ENCODE assay signal across 8 mouse cellular contexts in the genomic region with DNA sequence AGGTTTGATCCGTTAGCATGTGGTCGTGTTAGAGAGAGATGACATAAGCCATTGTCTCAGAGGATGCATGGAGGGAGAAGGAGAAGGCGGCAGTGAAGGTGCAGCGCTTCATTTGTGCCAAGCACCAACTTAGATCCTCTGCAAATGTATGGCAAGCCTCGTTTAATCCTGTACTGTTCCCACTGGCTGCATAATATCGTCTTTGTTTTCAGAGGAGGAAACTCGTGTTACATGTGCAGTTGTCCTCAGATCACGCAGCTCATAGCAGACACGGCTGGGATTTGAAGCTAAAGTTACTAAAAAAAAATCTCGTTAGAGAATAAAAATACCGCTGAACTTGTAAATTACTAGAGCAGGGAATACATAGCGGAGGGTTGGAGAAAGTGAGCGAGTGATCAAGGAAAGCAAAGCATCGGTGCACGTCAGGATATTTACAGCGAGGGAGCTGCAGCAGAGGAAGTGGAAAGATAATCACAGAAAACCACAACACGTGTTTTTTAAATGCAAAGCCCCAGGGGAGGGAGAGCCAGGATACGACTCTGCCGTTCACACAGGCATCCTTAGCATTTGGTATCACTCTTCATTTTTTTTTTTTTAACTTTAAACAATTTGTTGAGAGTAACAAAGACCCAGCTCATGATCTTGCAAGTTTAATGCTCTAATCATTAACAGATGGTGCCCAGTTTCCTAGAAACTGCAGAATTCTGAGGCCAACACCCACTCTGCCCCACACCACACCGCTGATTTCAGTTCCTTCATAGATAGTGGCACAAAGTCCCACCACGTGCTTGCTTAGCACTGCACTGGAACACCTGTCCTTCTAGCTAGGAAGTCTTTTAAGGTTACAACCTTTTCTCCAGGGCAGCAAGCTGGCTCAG. TPM values are rescaled to one million over a fixed set of nuclear protein-coding genes. Genes with fewer than 3 reads are reported as not detected.
DNase-seq lines count a peak whose midpoint lies in the region; ATAC-seq and TF ChIP-seq lines count a peak whose summit lies in the region.

No protein-coding gene starts in this region.

- peaks cover 11% of the 10 kb centered on the region for H3K9me3 ChIP-seq in CH12.LX (replicated peaks; ENCODE audit: low read length)
- no peaks in the 10 kb centered on the region for H3K9me3 ChIP-seq in intestine, postnatal 0 days (ENCODE audit: control insufficient read depth)
- 0 out of 2 replicates have a peak, but pooled peaks cover 2% of the 10 kb centered on the region for H3K9me3 ChIP-seq in liver, embryonic 16.5 days (replicated peaks; ENCODE audit: control insufficient read depth, low read length)
- no peaks in the 10 kb centered on the region for H3K9me3 ChIP-seq in stomach, embryonic 14.5 days (ENCODE audit: control insufficient read depth, low read depth, low read length)

- TF ChIP-seq POLR2A in CH12.LX (IDR thresholded peaks at IDR 0.05; ENCODE audit: low read depth, low read length), result no peak

- DNase-seq in 3T3-L1 (ENCODE audit: low read depth, low spot score) (peak; percentile 70), CH12.LX (ENCODE audit: extremely low read depth) (peak; percentile 83)
- DNase-seq in adrenal gland, adult (ENCODE audit: inconsistent age in 2 of 2, low spot score in 1 of 2), result no peak
- DNase-seq in urinary bladder, postnatal 4 days (ENCODE audit: low spot score in 2 of 2), result no peak

- H3K4me2 ChIP-seq in CH12.LX (ENCODE audit: insufficient read depth, low read depth, poor library complexity, severe bottlenecking), result peak overlapping the region; percentile 68
- H3K4me2 ChIP-seq in intestine, postnatal 0 days (replicated peaks; ENCODE audit: low read depth), result peak overlapping the region; percentile 49
- peak overlapping the region; percentile 56 for H3K4me2 ChIP-seq in liver, embryonic 16.5 days (ENCODE audit: low read depth, low read length)
- 0 out of 2 replicates have a peak overlapping the region, but pooled peaks have one; percentile 8 for H3K4me2 ChIP-seq in stomach, embryonic 14.5 days (replicated peaks; ENCODE audit: low read depth, low read length)

- no peak overlapping the region for H3K9ac ChIP-seq in CH12.LX (ENCODE audit: insufficient read depth, low read depth)
- no peak overlapping the region for H3K9ac ChIP-seq in intestine, postnatal 0 days (ENCODE audit: low read depth, low read length)
- H3K9ac ChIP-seq in liver, embryonic 16.5 days (ENCODE audit: low read depth, low read length), result peak overlapping the region; percentile 25; the same call in 1 of the 2 replicates
- no peak overlapping the region for H3K9ac ChIP-seq in stomach, embryonic 14.5 days (replicated peaks; ENCODE audit: low read depth, low read length)

- WGBS in intestine, postnatal 0 days, result 16% methylated on average over 21 of the region's 21 CpGs
- WGBS in liver, embryonic 16.5 days (ENCODE audit: insufficient replicate concordance), result 16% methylated on average over 21 of the region's 21 CpGs
- 34% methylated on average over 21 of the region's 21 CpGs for WGBS in stomach, embryonic 14.5 days

- no peak; the same call in 1 of the 2 replicates for TF ChIP-seq RAD21 in CH12.LX (IDR thresholded peaks at IDR 0.05; ENCODE audit: low read depth, low read length)

- in situ Hi-C loops in CH12.LX (cut with MboI; ENCODE audit: low pct_ligation_motif_present, low pct_unique_long_range_greater_than_20kb, low sequenced_read_pairs), result no loop called here

- no peak overlapping the region for H3K27ac ChIP-seq in CH12.LX (ENCODE audit: insufficient read depth, low read depth)
- no peak overlapping the region for H3K27ac ChIP-seq in intestine, postnatal 0 days (ENCODE audit: low read depth, low read length)
- peak overlapping the region; percentile 62 for H3K27ac ChIP-seq in liver, embryonic 16.5 days (ENCODE audit: low read length)
- no peak overlapping the region for H3K27ac ChIP-seq in stomach, embryonic 14.5 days (ENCODE audit: low read length)

- H3K4me3 ChIP-seq in CH12.LX (replicated peaks in 1 of 3; ENCODE audit: low read depth in 2 of 3, low read length in 2 of 3, poor library complexity in 1 of 3), result no peak overlapping the region
- no peak overlapping the region for H3K4me3 ChIP-seq in intestine, postnatal 0 days (ENCODE audit: low read depth, low read length)
- H3K4me3 ChIP-seq in liver, embryonic 16.5 days (ENCODE audit: low read depth, low read length), result peak overlapping the region; percentile 17; the same call in 1 of the 2 replicates
- H3K4me3 ChIP-seq in stomach, embryonic 14.5 days (ENCODE audit: low read depth, low read length), result no peak overlapping the region

- peak; percentile 70 for ATAC-seq in erythroblast, adult 5-6 weeks (replicated peaks; ENCODE audit: low FRiP score, poor library complexity, severe bottlenecking)
- ATAC-seq in intestine, postnatal 0 days, result peak; percentile 95
- peak; percentile 89 for ATAC-seq in liver, embryonic 16.5 days (ENCODE audit: low read depth)
- ATAC-seq in stomach, embryonic 14.5 days (ENCODE audit: insufficient number of reproducible peaks, insufficient read depth, low FRiP score, low read depth), result peak; percentile 86

- H3K36me3 ChIP-seq in CH12.LX (replicated peaks in 1 of 2; ENCODE audit: control insufficient read depth in 1 of 2, insufficient read depth in 1 of 2, low read length in 1 of 2), result no peaks in the 10 kb centered on the region
- no peaks in the 10 kb centered on the region for H3K36me3 ChIP-seq in intestine, postnatal 0 days (ENCODE audit: control insufficient read depth, insufficient read depth)
- H3K36me3 ChIP-seq in liver, embryonic 16.5 days (ENCODE audit: control insufficient read depth, insufficient read depth), result no peaks in the 10 kb centered on the region
- no peaks in the 10 kb centered on the region for H3K36me3 ChIP-seq in stomach, embryonic 14.5 days (ENCODE audit: control insufficient read depth, insufficient read depth, low read length)

- peaks cover 11 to 21% of the 10 kb centered on the region in 2 experiments for H3K4me1 ChIP-seq in CH12.LX (ENCODE audit: control insufficient read depth in 1 of 2, insufficient read depth in 2 of 2)
- H3K4me1 ChIP-seq in intestine, postnatal 0 days (replicated peaks; ENCODE audit: control insufficient read depth, insufficient read depth, low read length), result no peaks in the 10 kb centered on the region
- peaks cover 21% of the 10 kb centered on the region for H3K4me1 ChIP-seq in liver, embryonic 16.5 days (ENCODE audit: control insufficient read depth, low read depth, low read length)
- peaks cover 7% of the 10 kb centered on the region; the same call in 1 of the 2 replicates for H3K4me1 ChIP-seq in stomach, embryonic 14.5 days (ENCODE audit: control insufficient read depth, insufficient read depth, low read length)

- H3K79me2 ChIP-seq in CH12.LX (replicated peaks; ENCODE audit: control insufficient read depth, extremely low read depth, insufficient read depth, poor library complexity, severe bottlenecking), result no peaks in the 10 kb centered on the region

- dilution Hi-C loops in CH12.LX (cut with MboI; ENCODE audit: extremely low pct_ligation_motif_present, extremely low pct_unique_long_range_greater_than_20kb, low sequenced_read_pairs), result no loop called here

- peaks cover 12% of the 10 kb centered on the region for H3K27me3 ChIP-seq in CH12.LX (replicated peaks)
- no peaks in the 10 kb centered on the region for H3K27me3 ChIP-seq in intestine, postnatal 0 days (replicated peaks; ENCODE audit: control insufficient read depth, insufficient read depth, low read length)
- H3K27me3 ChIP-seq in liver, embryonic 16.5 days (ENCODE audit: control insufficient read depth, insufficient read depth, low read depth, low read length), result no peaks in the 10 kb centered on the region
- no peaks in the 10 kb centered on the region for H3K27me3 ChIP-seq in stomach, embryonic 14.5 days (ENCODE audit: control insufficient read depth, insufficient read depth, low read length)

- no peak for TF ChIP-seq CTCF in CH12.LX (conservative IDR thresholded peaks at IDR 0.05 in 1 of 2, IDR thresholded peaks at IDR 0.05 in 1 of 2; ENCODE audit: low read depth in 2 of 2, low read length in 2 of 2)
- TF ChIP-seq CTCF in intestine, postnatal 0 days (IDR thresholded peaks at IDR 0.05; ENCODE audit: low read depth), result peak; percentile 33; the same call in 1 of the 2 replicates

- peak; percentile 76 for TF ChIP-seq EP300 in CH12.LX (IDR thresholded peaks at IDR 0.05; ENCODE audit: low read length)

TF ChIP-seq in CH12.LX, 34 proteins besides CTCF, POLR2A, EP300 and RAD21 (continues in another document):
- TF ChIP-seq ETS1 (conservative IDR thresholded peaks at IDR 0.05; ENCODE audit: low read depth, low read length) (peak; percentile 49; the same call in 1 of the 2 replicates), HCFC1 (IDR thresholded peaks at IDR 0.05; ENCODE audit: low read depth, low read length) (no peak; the same call in 1 of the 2 replicates), PAX5 (IDR thresholded peaks at IDR 0.05; ENCODE audit: low read length) (no peak), SIN3A (IDR thresholded peaks at IDR 0.05; ENCODE audit: low read length) (peak; percentile 62; the same call in 1 of the 2 replicates), MEF2A (IDR thresholded peaks at IDR 0.05; ENCODE audit: borderline replicate concordance, low read depth, low read length) (peak; percentile 45), MAZ (IDR thresholded peaks at IDR 0.05; ENCODE audit: low read depth, low read length) (no peak), MAFK (IDR thresholded peaks at IDR 0.05; ENCODE audit: insufficient replicate concordance, low read length) (0 out of 2 replicates have a peak, but pooled peaks have one; percentile 21), USF1 (IDR thresholded peaks at IDR 0.05; ENCODE audit: low read depth, low read length) (0 out of 2 replicates have a peak, but pooled peaks have one; percentile 17), ZMIZ1 (IDR thresholded peaks at IDR 0.05; ENCODE audit: low read depth, low read length) (no peak), RCOR1 (conservative IDR thresholded peaks at IDR 0.05; ENCODE audit: low read depth, low read length) (peak; percentile 16; the same call in 1 of the 2 replicates), TCF12 (IDR thresholded peaks at IDR 0.05; ENCODE audit: low read depth, low read length) (peak; percentile 84), MYC (IDR thresholded peaks at IDR 0.05; ENCODE audit: low read depth, low read length) (peak; percentile 97), IRF4 (IDR thresholded peaks at IDR 0.05; ENCODE audit: low read depth, low read length) (peak; percentile 79), JUND (conservative IDR thresholded peaks at IDR 0.05; ENCODE audit: low read depth, low read length) (peak; percentile 50; the same call in 1 of the 2 replicates)

RNA-seq across cellular contexts. Expression of a gene that starts 9.4 kb away (rescaled TPM):
- total RNA-seq in CH12.LX (2012; rRNA removed), result 32.7 and 37.5 TPM in 2 replicates
- 59.1 and 73.4 TPM in 2 replicates for total RNA-seq in CH12.LX (2014; rRNA removed)
- polyA plus RNA-seq in CH12.LX (2012; ENCODE audit: insufficient read length, low read depth), result 71.8 and 79.3 TPM in 2 replicates
- total RNA-seq in erythroblast, adult 5-6 weeks (2015; ENCODE audit: low replicate concordance), result 23.6 and 64.4 TPM in 2 replicates
- 23.7 and 37.6 TPM in 2 replicates for total RNA-seq in erythroblast, adult 5-6 weeks (2017; ENCODE audit: low replicate concordance)
- polyA plus RNA-seq in intestine, postnatal 0 days (2015; fragmentation: Nextera tagmentation; extraction: Ambion mirVana), result 8.9 and 9.7 TPM in 2 replicates
- polyA plus RNA-seq in liver, embryonic 16.5 days (2015; fragmentation: Nextera tagmentation; extraction: Ambion mirVana), result 27.6 and 31.7 TPM in 2 replicates
- 50.3 and 55.7 TPM in 2 replicates for polyA plus RNA-seq in stomach, embryonic 14.5 days (2014; fragmentation: Nextera tagmentation; extraction: Ambion mirVana)

Comparison
In these comparisons a context has a peak if more than half of its experiments do, and no peak if none do; other contexts are left out.
1. DNase-seq: peak in 3T3-L1 (single experiment) and CH12.LX (single experiment); none in adrenal gland, adult (0 of 2) and urinary bladder, postnatal 4 days (0 of 2).
2. H3K4me2 ChIP-seq: peak in every context shown above with its lines; median percentile 68 in CH12.LX; 56 in liver, embryonic 16.5 days; 49 in intestine, postnatal 0 days; 8 in stomach, embryonic 14.5 days.
3. Peak in every context shown above with its lines, with median percentiles within 50 percentile points of each other: ATAC-seq.